In the genomic region with DNA sequence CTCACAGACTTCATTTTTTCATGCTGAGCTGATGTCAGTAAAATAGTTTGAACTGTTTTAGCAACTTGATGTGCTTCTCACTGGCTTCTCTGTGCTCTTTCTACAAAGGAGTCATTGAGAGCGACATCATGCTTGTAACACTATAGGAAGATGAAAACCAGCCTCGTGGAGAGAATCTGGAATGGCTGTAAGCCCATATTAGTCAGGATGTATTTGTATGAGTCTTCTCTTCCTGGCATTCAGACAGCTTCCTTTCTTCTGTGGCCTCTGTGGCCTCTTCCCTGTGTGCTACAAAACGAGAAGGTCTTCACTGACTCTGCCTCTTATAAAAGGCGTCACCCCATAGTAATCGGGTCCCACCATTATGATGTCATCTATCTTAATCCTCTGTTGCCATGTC, we compare ENCODE assay signal across 29 mouse cellular contexts.
DNase-seq lines count a peak whose midpoint lies in the region; ATAC-seq and TF ChIP-seq lines count a peak whose summit lies in the region.
"Had no signal": no experiment of that assay in that cellular context is flagged by ENCODE, and none has a peak within 500 bp of the region (broad histone marks: within the 10 kb centered on the region; RNA-seq: fewer than 3 reads in every experiment).

No protein-coding gene starts in this region.

- H3K36me3 ChIP-seq in heart, embryonic 13.5 days, result no peaks in the 10 kb centered on the region
- H3K36me3 ChIP-seq in limb, embryonic 14.5 days (ENCODE audit: control insufficient read depth, insufficient read depth, low read length), result no peaks in the 10 kb centered on the region
- H3K36me3 ChIP-seq in limb, embryonic 10.5 days, result no peaks in the 10 kb centered on the region
- no peaks in the 10 kb centered on the region for H3K36me3 ChIP-seq in midbrain, embryonic 14.5 days (ENCODE audit: control insufficient read depth, insufficient read depth, low read length)
- no peaks in the 10 kb centered on the region for H3K36me3 ChIP-seq in midbrain, embryonic 16.5 days (ENCODE audit: control insufficient read depth, insufficient read depth, low read length)
- H3K36me3 ChIP-seq: G1E; hindbrain, embryonic 13.5 days; liver, embryonic 15.5 days; midbrain, embryonic 10.5 days had no signal

- H3K4me2 ChIP-seq in heart, embryonic 13.5 days, result peak overlapping the region; percentile 22
- H3K4me2 ChIP-seq in limb, embryonic 14.5 days (replicated peaks; ENCODE audit: low read depth, low read length, severe bottlenecking), result no peak overlapping the region
- H3K4me2 ChIP-seq in midbrain, embryonic 14.5 days (ENCODE audit: low read length), result no peak overlapping the region
- no peak overlapping the region for H3K4me2 ChIP-seq in midbrain, embryonic 16.5 days (ENCODE audit: low read length)
- H3K4me2 ChIP-seq: hindbrain, embryonic 13.5 days; liver, embryonic 15.5 days had no signal

- H3K4me3 ChIP-seq in heart, embryonic 13.5 days, result no peak overlapping the region
- no peak overlapping the region for H3K4me3 ChIP-seq in limb, embryonic 14.5 days (replicated peaks; ENCODE audit: low read length)
- no peak overlapping the region for H3K4me3 ChIP-seq in limb, embryonic 10.5 days
- H3K4me3 ChIP-seq in midbrain, embryonic 14.5 days (replicated peaks; ENCODE audit: low read depth, low read length), result no peak overlapping the region
- H3K4me3 ChIP-seq in midbrain, embryonic 16.5 days (ENCODE audit: low read depth, low read length), result no peak overlapping the region
- H3K4me3 ChIP-seq: hindbrain, embryonic 13.5 days; left cerebral cortex, adult 2 months; liver, embryonic 15.5 days; midbrain, embryonic 10.5 days had no signal

- H3K9me3 ChIP-seq in heart, embryonic 13.5 days, result no peaks in the 10 kb centered on the region
- H3K9me3 ChIP-seq in limb, embryonic 14.5 days (ENCODE audit: control insufficient read depth, low read length), result no peaks in the 10 kb centered on the region
- H3K9me3 ChIP-seq in limb, embryonic 10.5 days (replicated peaks), result no peaks in the 10 kb centered on the region
- no peaks in the 10 kb centered on the region for H3K9me3 ChIP-seq in midbrain, embryonic 14.5 days (ENCODE audit: control insufficient read depth, low read length)
- H3K9me3 ChIP-seq in midbrain, embryonic 16.5 days (replicated peaks; ENCODE audit: control insufficient read depth, low read length, poor library complexity, severe bottlenecking), result no peaks in the 10 kb centered on the region
- H3K9me3 ChIP-seq: G1E; hindbrain, embryonic 13.5 days; liver, embryonic 15.5 days; midbrain, embryonic 10.5 days had no signal

- no peak for TF ChIP-seq POLR2A in limb, embryonic 14.5 days (IDR thresholded peaks at IDR 0.05; ENCODE audit: borderline replicate concordance, extremely low read depth, insufficient read depth, insufficient read length)

- peak overlapping the region; percentile 69 for H3K27ac ChIP-seq in heart, embryonic 13.5 days (replicated peaks)
- H3K27ac ChIP-seq in limb, embryonic 14.5 days (replicated peaks; ENCODE audit: low read depth, low read length), result no peak overlapping the region
- no peak overlapping the region for H3K27ac ChIP-seq in limb, embryonic 10.5 days
- H3K27ac ChIP-seq in midbrain, embryonic 14.5 days (replicated peaks; ENCODE audit: low read depth, low read length), result no peak overlapping the region
- no peak overlapping the region for H3K27ac ChIP-seq in midbrain, embryonic 16.5 days (ENCODE audit: low read length)
- H3K27ac ChIP-seq: hindbrain, embryonic 13.5 days; left cerebral cortex, adult 2 months; liver, embryonic 15.5 days; macrophage; midbrain, embryonic 10.5 days had no signal

- 33% methylated on average over 5 of the region's 5 CpGs for WGBS in heart, embryonic 13.5 days
- WGBS in limb, embryonic 14.5 days, result 61% methylated on average over 5 of the region's 5 CpGs
- 79% methylated on average over 5 of the region's 5 CpGs for WGBS in limb, embryonic 10.5 days
- WGBS in midbrain, embryonic 14.5 days, result 45% methylated on average over 5 of the region's 5 CpGs
- WGBS in midbrain, embryonic 16.5 days, result 41% methylated on average over 5 of the region's 5 CpGs

- no peak for ATAC-seq in heart, embryonic 13.5 days (ENCODE audit: extremely low read depth, insufficient number of reproducible peaks, low FRiP score, low TSS enrichment)
- ATAC-seq in limb, embryonic 14.5 days (ENCODE audit: low FRiP score, low read depth), result no peak
- ATAC-seq in midbrain, embryonic 14.5 days (ENCODE audit: low FRiP score, low TSS enrichment), result no peak
- no peak for ATAC-seq in midbrain, embryonic 16.5 days
- ATAC-seq: forebrain, postnatal 0 days; inflammation-experienced regulatory T-cells, adult 6 months had no signal

- no peaks in the 10 kb centered on the region for H3K27me3 ChIP-seq in heart, embryonic 13.5 days (replicated peaks)
- no peaks in the 10 kb centered on the region for H3K27me3 ChIP-seq in limb, embryonic 14.5 days (ENCODE audit: control insufficient read depth, insufficient read depth, low read length)
- no peaks in the 10 kb centered on the region for H3K27me3 ChIP-seq in limb, embryonic 10.5 days (ENCODE audit: low read depth, poor library complexity, severe bottlenecking)
- H3K27me3 ChIP-seq in midbrain, embryonic 14.5 days (ENCODE audit: control insufficient read depth, insufficient read depth, low read length), result no peaks in the 10 kb centered on the region
- no peaks in the 10 kb centered on the region for H3K27me3 ChIP-seq in midbrain, embryonic 16.5 days (ENCODE audit: control insufficient read depth, insufficient read depth, low read depth, low read length)
- H3K27me3 ChIP-seq: CH12.LX; hindbrain, embryonic 13.5 days; liver, embryonic 15.5 days had no signal

- DNase-seq in heart, postnatal 14 days, result no peak
- peak; percentile 14 for DNase-seq in limb, embryonic 14.5 days (ENCODE audit: low spot score)
- no peak for DNase-seq in limb, embryonic 10.5 days (ENCODE audit: low spot score)
- DNase-seq in midbrain, embryonic 14.5 days, result peak; percentile 3
- DNase-seq in mesoderm, embryonic 11.5 days (ENCODE audit: low read depth, low spot score), result peak; percentile 9
- DNase-seq in B cell, adult 2 months, result no peak
- DNase-seq: adrenal gland, adult 2 months; cerebellum, adult 18-20 months; cerebellum, postnatal 14 days; embryo, embryonic 11 days; forebrain, postnatal 0 days; gastrocnemius, postnatal 14 days; heart, adult 18-20 months; kidney, adult 2 months; kidney, postnatal 10 days; liver; right cerebral cortex, postnatal 4 days; thymus, adult 2 months; thymus, postnatal 4 days had no signal

- intact Hi-C loops in heart, postnatal 14 days (cut with DNase I), result no loop called here

- peaks cover 20% of the 10 kb centered on the region for H3K4me1 ChIP-seq in heart, embryonic 13.5 days
- no peaks in the 10 kb centered on the region; the same call in 1 of the 2 replicates for H3K4me1 ChIP-seq in limb, embryonic 14.5 days (ENCODE audit: control insufficient read depth, insufficient read depth, low read length)
- H3K4me1 ChIP-seq in limb, embryonic 10.5 days, result no peaks in the 10 kb centered on the region
- H3K4me1 ChIP-seq in midbrain, embryonic 14.5 days (ENCODE audit: control insufficient read depth, insufficient read depth, low read length), result peaks cover 9% of the 10 kb centered on the region; the same call in 1 of the 2 replicates
- H3K4me1 ChIP-seq in midbrain, embryonic 16.5 days (ENCODE audit: control insufficient read depth, insufficient read depth, low read length), result peaks cover 10% of the 10 kb centered on the region; the same call in 1 of the 2 replicates
- H3K4me1 ChIP-seq: liver, embryonic 15.5 days had no signal

- no peak overlapping the region for H3K9ac ChIP-seq in heart, embryonic 13.5 days
- no peak overlapping the region for H3K9ac ChIP-seq in limb, embryonic 14.5 days (ENCODE audit: low read depth, low read length, severe bottlenecking)
- no peak overlapping the region for H3K9ac ChIP-seq in midbrain, embryonic 14.5 days (replicated peaks; ENCODE audit: low read length)
- H3K9ac ChIP-seq in midbrain, embryonic 16.5 days (ENCODE audit: low read depth, low read length), result no peak overlapping the region
- H3K9ac ChIP-seq: forebrain, postnatal 0 days; hindbrain, embryonic 13.5 days; liver, embryonic 15.5 days had no signal

Comparison
In these comparisons a context has a peak if more than half of its experiments do, and no peak if none do; other contexts are left out.
1. DNase-seq: peak in limb, embryonic 14.5 days (single experiment), midbrain, embryonic 14.5 days (single experiment) and mesoderm, embryonic 11.5 days (single experiment); none in heart, postnatal 14 days (0 of 2), limb, embryonic 10.5 days (single experiment) and B cell, adult 2 months (0 of 2).